Mouse (Mus musculus): ENCODE data around the gene Itga11. TPM values are rescaled to one million over a fixed set of nuclear protein-coding genes. Genes with fewer than 3 reads are reported as not detected.
A peak's percentile ranks its signal among the peaks of the same experiment; 100 is the strongest.

Itga11 gene
- total and polyA plus RNA-seq, 3 experiments, result 0.04 to 0.31 (median 0.04) TPM

DNA sequence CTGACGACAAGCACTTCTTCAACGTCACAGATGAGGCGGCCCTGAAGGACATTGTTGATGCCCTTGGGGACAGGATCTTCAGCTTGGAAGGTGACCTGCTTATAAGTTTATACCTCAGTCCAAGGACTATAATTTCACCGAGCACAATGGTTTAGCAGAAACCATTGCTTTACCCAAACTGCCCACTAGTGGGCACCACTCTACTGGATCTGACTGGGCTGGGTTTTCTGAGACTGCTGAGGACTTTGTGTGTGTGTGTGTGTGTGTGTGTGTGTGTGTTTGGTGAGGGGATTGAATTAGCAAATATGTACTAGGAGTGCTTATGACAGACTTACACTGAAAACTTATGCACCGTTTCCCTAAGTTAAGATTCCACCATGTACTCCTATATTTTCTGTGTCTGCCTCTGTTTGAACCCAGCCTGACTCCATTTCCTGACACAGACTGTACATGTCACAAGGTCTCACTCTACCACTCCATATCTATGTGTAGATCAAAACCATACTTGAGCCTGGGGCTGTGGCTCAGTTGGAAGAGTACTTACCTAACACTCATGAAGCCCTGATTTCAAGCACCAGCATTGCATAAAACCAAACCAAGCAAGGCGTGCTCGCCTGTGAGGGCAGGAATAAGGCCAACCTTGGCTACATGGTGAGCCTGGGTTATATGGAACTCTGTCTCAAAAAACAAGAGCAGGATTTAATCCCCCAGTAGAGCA is 67.1 kb downstream of the Itga11 start (continued):
- TF ChIP-seq ELF1 (IDR thresholded peaks at IDR 0.05; ENCODE audit: low read depth, low read length) (no peak), SIN3A (IDR thresholded peaks at IDR 0.05; ENCODE audit: low read length) (no peak), CTCF (conservative IDR thresholded peaks at IDR 0.05 in 1 of 2, IDR thresholded peaks at IDR 0.05 in 1 of 2; ENCODE audit: low read depth in 2 of 2, low read length in 2 of 2) (peak; percentile 84 to 86), MAFK (IDR thresholded peaks at IDR 0.05; ENCODE audit: insufficient replicate concordance, low read length) (no peak), ETS1 (conservative IDR thresholded peaks at IDR 0.05; ENCODE audit: low read depth, low read length) (no peak), TCF12 (IDR thresholded peaks at IDR 0.05; ENCODE audit: low read depth, low read length) (no peak), USF2 (conservative IDR thresholded peaks at IDR 0.05; ENCODE audit: low read depth, low read length) (no peak), IRF4 (IDR thresholded peaks at IDR 0.05; ENCODE audit: low read depth, low read length) (no peak), JUN (IDR thresholded peaks at IDR 0.05; ENCODE audit: insufficient read depth, low read depth, low read length) (no peak), SMC3 (IDR thresholded peaks at IDR 0.05; ENCODE audit: low read depth, low read length) (peak; percentile 85)

DNA sequence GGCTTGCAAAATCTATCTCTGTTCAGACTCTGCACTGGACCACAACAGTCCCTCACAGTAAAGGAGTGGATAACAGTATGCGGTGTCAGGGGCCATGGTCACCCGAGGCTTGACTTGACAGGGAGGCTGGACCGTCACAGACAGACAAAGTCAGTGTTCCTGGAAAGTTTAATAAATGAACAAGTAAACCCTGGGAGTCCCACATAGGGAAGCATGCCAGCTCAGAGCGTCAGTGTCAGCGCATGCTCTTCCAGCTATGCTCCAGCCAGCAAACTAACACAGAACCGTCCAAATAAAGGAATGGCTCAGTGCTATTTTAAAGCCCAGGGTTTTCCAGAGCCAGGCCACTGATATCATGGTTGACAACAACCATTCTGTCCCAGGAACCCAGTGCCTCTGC is 69.0 kb downstream of the Itga11 start:
- H3K9me3 ChIP-seq (replicated peaks; ENCODE audit: low read length), result peaks cover 2% of the 10 kb centered on the region
- H3K79me2 ChIP-seq (replicated peaks; ENCODE audit: control insufficient read depth, extremely low read depth, insufficient read depth, poor library complexity, severe bottlenecking), result no peaks in the 10 kb centered on the region
- in situ Hi-C loops (cut with MboI; ENCODE audit: low pct_ligation_motif_present, low pct_unique_long_range_greater_than_20kb, low sequenced_read_pairs), result no loop called here
- no peak overlapping the region for H3K27ac ChIP-seq (ENCODE audit: insufficient read depth, low read depth)
- H3K27me3 ChIP-seq (replicated peaks), result no peaks in the 10 kb centered on the region
- H3K36me3 ChIP-seq (replicated peaks in 1 of 2; ENCODE audit: control insufficient read depth in 1 of 2, insufficient read depth in 1 of 2, low read length in 1 of 2), result no peaks in the 10 kb centered on the region
- no peak overlapping the region for H3K4me3 ChIP-seq (replicated peaks in 1 of 3; ENCODE audit: low read depth in 2 of 3, low read length in 2 of 3, poor library complexity in 1 of 3)
- no peak overlapping the region for H3K4me2 ChIP-seq (ENCODE audit: insufficient read depth, low read depth, poor library complexity, severe bottlenecking)
- peaks cover 0 to 2% of the 10 kb centered on the region in 2 experiments; a peak in 1 of 4 replicates for H3K4me1 ChIP-seq (ENCODE audit: control insufficient read depth in 1 of 2, insufficient read depth in 2 of 2)
- H3K9ac ChIP-seq (ENCODE audit: insufficient read depth, low read depth), result no peak overlapping the region
- TF ChIP-seq POLR2AphosphoS2 (IDR thresholded peaks at IDR 0.05; ENCODE audit: low read depth, low read length) (no peak), USF1 (IDR thresholded peaks at IDR 0.05; ENCODE audit: low read depth, low read length) (no peak), E2F4 (IDR thresholded peaks at IDR 0.05; ENCODE audit: insufficient replicate concordance, low read depth, low read length) (no peak)
- no peak for DNase-seq (ENCODE audit: extremely low read depth)
- dilution Hi-C loops (cut with MboI; ENCODE audit: extremely low pct_ligation_motif_present, extremely low pct_unique_long_range_greater_than_20kb, low sequenced_read_pairs), result no loop called here

GRCm38 (mm10) chr9:62749666-62750065 is 72.0 kb downstream of the Itga11 start:
- Histone ChIP-seq H3K36me3 (replicated peaks in 1 of 2; ENCODE audit: control insufficient read depth in 1 of 2, insufficient read depth in 1 of 2, low read length in 1 of 2) (no peaks in the 10 kb centered on the region), H3K79me2 (replicated peaks; ENCODE audit: control insufficient read depth, extremely low read depth, insufficient read depth, poor library complexity, severe bottlenecking) (no peaks in the 10 kb centered on the region), H3K9ac (ENCODE audit: insufficient read depth, low read depth) (no peak overlapping the region), H3K4me1 (ENCODE audit: control insufficient read depth in 1 of 2, insufficient read depth in 2 of 2) (no peaks in the 10 kb centered on the region), H3K9me3 (replicated peaks; ENCODE audit: low read length) (peaks cover 2% of the 10 kb centered on the region), H3K4me3 (replicated peaks in 1 of 3; ENCODE audit: low read depth in 2 of 3, low read length in 2 of 3, poor library complexity in 1 of 3) (no peak overlapping the region), H3K27me3 (replicated peaks) (no peaks in the 10 kb centered on the region), H3K27ac (ENCODE audit: insufficient read depth, low read depth) (no peak overlapping the region), H3K4me2 (ENCODE audit: insufficient read depth, low read depth, poor library complexity, severe bottlenecking) (no peak overlapping the region)
- no peak for TF ChIP-seq TCF12 (IDR thresholded peaks at IDR 0.05; ENCODE audit: low read depth, low read length)
- no peak for TF ChIP-seq MEF2A (IDR thresholded peaks at IDR 0.05; ENCODE audit: borderline replicate concordance, low read depth, low read length)
- TF ChIP-seq MYC (IDR thresholded peaks at IDR 0.05; ENCODE audit: low read depth, low read length), result no peak
- TF ChIP-seq JUND (conservative IDR thresholded peaks at IDR 0.05; ENCODE audit: low read depth, low read length), result no peak
- no peak for TF ChIP-seq BHLHE40 (IDR thresholded peaks at IDR 0.05; ENCODE audit: low read depth, low read length)
- no peak for TF ChIP-seq E2F4 (IDR thresholded peaks at IDR 0.05; ENCODE audit: insufficient replicate concordance, low read depth, low read length)
- no peak for TF ChIP-seq SMC3 (IDR thresholded peaks at IDR 0.05; ENCODE audit: low read depth, low read length)
- in situ Hi-C loops (cut with MboI; ENCODE audit: low pct_ligation_motif_present, low pct_unique_long_range_greater_than_20kb, low sequenced_read_pairs) (no loop called here), dilution Hi-C loops (cut with MboI; ENCODE audit: extremely low pct_ligation_motif_present, extremely low pct_unique_long_range_greater_than_20kb, low sequenced_read_pairs) (no loop called here)
- no peak for DNase-seq (ENCODE audit: extremely low read depth)

Data from CH12.LX (cell line).